Mouse (Mus musculus) small intestine, adult 2 months (tissue): ENCODE results near the gene Fam229b. TPM values are rescaled to one million over a fixed set of nuclear protein-coding genes. Genes with fewer than 3 reads are reported as not detected.

Experiments used
- H3K27ac ChIP-seq: fragments of 200-500 bp; 2 replicates; pipeline ENCODE4 v1.5.1; 2012; ENCODE audit warnings: low read depth, low read length, control low read depth, inconsistent platforms; ENCODE audit not compliant: insufficient read depth
- H3K27me3 ChIP-seq: fragments of 200-500 bp; 2 replicates; pipeline ENCODE4 v1.6.1; 2012; ENCODE audit warnings: mild to moderate bottlenecking, moderate library complexity, low read length, inconsistent platforms; ENCODE audit not compliant: control insufficient read depth, insufficient read depth
- H3K36me3 ChIP-seq: fragments of 200-500 bp; 2 replicates; pipeline ENCODE4 v1.6.1; 2012; ENCODE audit warnings: mild to moderate bottlenecking, low read length, control low read depth, inconsistent platforms; ENCODE audit not compliant: control insufficient read depth, insufficient read depth
- H3K4me1 ChIP-seq: fragments of 200-500 bp; 2 replicates; pipeline ENCODE4 v1.6.1; 2012; ENCODE audit warnings: low read length, inconsistent platforms, mixed read lengths; ENCODE audit not compliant: control insufficient read depth, insufficient read depth, insufficient read length
- H3K4me3 ChIP-seq: fragments of 200-500 bp; 2 replicates; pipeline ENCODE4 v1.5.1; 2012; ENCODE audit warnings: low read depth, mild to moderate bottlenecking, control low read depth, inconsistent platforms, low read length, moderate library complexity
- CTCF ChIP-seq: fragments of 200-500 bp; IDR thresholded peaks from 2 replicates; pipeline ENCODE4 v1.5.1; 2012; ENCODE audit warnings: low read depth, mild to moderate bottlenecking, control low read depth, inconsistent platforms, low read length, moderate library complexity, mixed read lengths; ENCODE audit not compliant: insufficient replicate concordance, insufficient read length; ENCODE audit errors: extremely low read depth
- POLR2A ChIP-seq: fragments of 200-500 bp; IDR thresholded peaks from 2 replicates; pipeline ENCODE4 v1.6.1; 2012; ENCODE audit warnings: low read depth, mild to moderate bottlenecking, control low read depth, inconsistent platforms, low read length, moderate library complexity
- WGBS: fragments of 180-500 bp; shearing (Covaris S2); methylation state at CpG from one replicate; pipeline ENCODE4 v1.1.7; 2018; 5-methylcytosine and 5-hydroxymethylcytosine counted together
- polyA plus RNA-seq: library from polyadenylated mRNA; depleted of rRNA; stranded (reverse); fragments of >200 nt; gene quantifications from 2 replicates; pipeline ENCODE4 v1.2.3, GENCODE M21; 2012; rRNA removed

The Fam229b gene
- polyA plus RNA-seq, 1 experiment = 0.46 TPM

DNA sequence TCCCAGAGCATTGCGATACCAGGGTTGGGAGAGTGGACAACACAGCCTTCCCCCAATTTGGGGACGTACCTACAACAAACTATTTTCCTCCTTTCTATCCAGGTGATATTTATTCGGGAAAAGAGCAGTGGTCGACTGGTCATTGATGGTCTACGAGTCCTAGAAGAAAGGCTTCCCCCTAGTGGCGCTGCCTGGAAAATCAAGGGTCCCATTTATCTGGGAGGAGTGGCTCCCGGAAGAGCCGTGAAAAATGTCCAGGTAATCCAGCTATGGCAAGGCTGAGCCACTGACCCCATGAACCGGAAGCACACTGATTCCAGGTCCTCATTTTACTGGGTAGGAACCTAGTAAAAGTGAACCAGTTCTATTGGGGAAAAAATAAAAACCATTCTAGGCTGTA, 36.7 kb downstream of the Fam229b start:
- no peaks in the 10 kb centered on the region; the same call in 1 of the 2 replicates for H3K36me3 ChIP-seq
- WGBS = 69% methylated on average over 9 of the region's 9 CpGs
- TF ChIP-seq POLR2A (no peak), CTCF (peak; percentile 27; the same call in 1 of the 2 replicates)
- no peaks in the 10 kb centered on the region for H3K4me1 ChIP-seq
- H3K27ac ChIP-seq = no peak overlapping the region
- H3K4me3 ChIP-seq = no peak overlapping the region
- no peaks in the 10 kb centered on the region for H3K27me3 ChIP-seq

GRCm38 (mm10) chr10:39072048-39072447, 61.7 kb downstream of the Fam229b start:
- WGBS = 80% methylated on average over 4 of the region's 4 CpGs
- no peak for TF ChIP-seq POLR2A
- no peak for TF ChIP-seq CTCF

More at GRCm38 (mm10) chr10:39072048-39072447, 61.7 kb downstream of the Fam229b start:
- Histone ChIP-seq H3K4me3 (no peak overlapping the region), H3K4me1 (no peaks in the 10 kb centered on the region), H3K36me3 (peaks cover 6% of the 10 kb centered on the region), H3K27ac (no peak overlapping the region), H3K27me3 (no peaks in the 10 kb centered on the region; the same call in 1 of the 2 replicates)

Other genes with a start within 250 kb of the Fam229b start
- gene Lama4, start 168.4 kb downstream of the Fam229b start, polyA plus RNA-seq = 5.4 and 8.9 TPM in 2 replicates
- gene Tube1, start 62 bp upstream of the Fam229b start, polyA plus RNA-seq = 0.80 and 1.6 TPM in 2 replicates
- gene Ccn6, start 29.9 kb upstream of the Fam229b start, polyA plus RNA-seq = 0.08 TPM in 1 of 2 replicates, not detected in the other
- gene Fyn, start 234.9 kb upstream of the Fam229b start, polyA plus RNA-seq = 4.6 and 7.3 TPM in 2 replicates